In genomic region chr1:55661381-55661780, GRCm38 (mm10) we compare ENCODE assay signal across 15 mouse cellular contexts.
DNase-seq lines count a peak whose midpoint lies in the region; ATAC-seq lines count a peak whose summit lies in the region.
"Had no signal": no experiment of that assay in that cellular context is flagged by ENCODE, and none has a peak within 500 bp of the region (broad histone marks: within the 10 kb centered on the region; RNA-seq: fewer than 3 reads in every experiment).

No protein-coding gene starts in this region.

- H3K9ac ChIP-seq in forebrain, embryonic 14.5 days (ENCODE audit: low read length) = no peak overlapping the region
- H3K9ac ChIP-seq in forebrain, embryonic 12.5 days = no peak overlapping the region
- H3K9ac ChIP-seq in forebrain, embryonic 16.5 days (replicated peaks; ENCODE audit: low read depth, low read length) = no peak overlapping the region
- H3K9ac ChIP-seq: embryonic facial prominence, embryonic 12.5 days had no signal

- H3K9me3 ChIP-seq in forebrain, embryonic 14.5 days (replicated peaks; ENCODE audit: control insufficient read depth, low read length) = no peaks in the 10 kb centered on the region
- no peaks in the 10 kb centered on the region for H3K9me3 ChIP-seq in forebrain, embryonic 12.5 days
- H3K9me3 ChIP-seq in forebrain, embryonic 16.5 days (ENCODE audit: control insufficient read depth, low read length) = no peaks in the 10 kb centered on the region
- no peaks in the 10 kb centered on the region for H3K9me3 ChIP-seq in forebrain, embryonic 10.5 days
- H3K9me3 ChIP-seq: embryonic facial prominence, embryonic 10.5 days; embryonic facial prominence, embryonic 12.5 days had no signal

- no peak overlapping the region for H3K4me3 ChIP-seq in forebrain, embryonic 14.5 days (ENCODE audit: low read depth, low read length)
- H3K4me3 ChIP-seq in forebrain, embryonic 12.5 days (replicated peaks) = no peak overlapping the region
- no peak overlapping the region for H3K4me3 ChIP-seq in forebrain, embryonic 16.5 days (replicated peaks; ENCODE audit: low read length)
- no peak overlapping the region for H3K4me3 ChIP-seq in forebrain, embryonic 10.5 days
- H3K4me3 ChIP-seq: embryonic facial prominence, embryonic 10.5 days; embryonic facial prominence, embryonic 12.5 days had no signal

- WGBS in forebrain, embryonic 14.5 days = 45% methylated on average over 2 of the region's 2 CpGs
- WGBS in forebrain, embryonic 12.5 days = 73% methylated on average over 2 of the region's 2 CpGs
- 31% methylated on average over 2 of the region's 2 CpGs for WGBS in forebrain, embryonic 16.5 days
- 81% methylated on average over 2 of the region's 2 CpGs for WGBS in forebrain, embryonic 10.5 days

- peak overlapping the region; percentile 28; the same call in 1 of the 2 replicates for H3K27ac ChIP-seq in forebrain, embryonic 14.5 days (ENCODE audit: low read depth, low read length)
- no peak overlapping the region for H3K27ac ChIP-seq in forebrain, embryonic 12.5 days
- peak overlapping the region; percentile 47; the same call in 1 of the 2 replicates for H3K27ac ChIP-seq in forebrain, embryonic 16.5 days (ENCODE audit: low read length)
- H3K27ac ChIP-seq in forebrain, embryonic 10.5 days = no peak overlapping the region
- H3K27ac ChIP-seq: embryonic facial prominence, embryonic 10.5 days; embryonic facial prominence, embryonic 12.5 days had no signal

- no peaks in the 10 kb centered on the region for H3K36me3 ChIP-seq in forebrain, embryonic 14.5 days (ENCODE audit: control insufficient read depth, insufficient read depth, low read length)
- no peaks in the 10 kb centered on the region for H3K36me3 ChIP-seq in forebrain, embryonic 12.5 days (replicated peaks)
- no peaks in the 10 kb centered on the region for H3K36me3 ChIP-seq in forebrain, embryonic 16.5 days (ENCODE audit: control insufficient read depth, insufficient read depth)
- H3K36me3 ChIP-seq in forebrain, embryonic 10.5 days (replicated peaks) = no peaks in the 10 kb centered on the region
- H3K36me3 ChIP-seq: embryonic facial prominence, embryonic 10.5 days; embryonic facial prominence, embryonic 12.5 days had no signal

- H3K4me1 ChIP-seq in forebrain, embryonic 14.5 days (ENCODE audit: control insufficient read depth, insufficient read depth, low read length) = peaks cover 21% of the 10 kb centered on the region
- peaks cover 18% of the 10 kb centered on the region for H3K4me1 ChIP-seq in forebrain, embryonic 12.5 days
- H3K4me1 ChIP-seq in forebrain, embryonic 16.5 days (replicated peaks; ENCODE audit: control insufficient read depth, insufficient read depth, low read length) = peaks cover 26% of the 10 kb centered on the region
- peaks cover 20% of the 10 kb centered on the region for H3K4me1 ChIP-seq in forebrain, embryonic 10.5 days
- H3K4me1 ChIP-seq: embryonic facial prominence, embryonic 12.5 days had no signal

- no peak overlapping the region for H3K4me2 ChIP-seq in forebrain, embryonic 14.5 days (ENCODE audit: low read length)
- no peak overlapping the region for H3K4me2 ChIP-seq in forebrain, embryonic 12.5 days
- H3K4me2 ChIP-seq in forebrain, embryonic 16.5 days (ENCODE audit: low read length) = no peak overlapping the region
- H3K4me2 ChIP-seq: embryonic facial prominence, embryonic 12.5 days had no signal

- H3K27me3 ChIP-seq in forebrain, embryonic 14.5 days (replicated peaks; ENCODE audit: control insufficient read depth, insufficient read depth, low read length) = no peaks in the 10 kb centered on the region
- H3K27me3 ChIP-seq in forebrain, embryonic 12.5 days = 0 out of 2 replicates have a peak, but pooled peaks cover 4% of the 10 kb centered on the region
- no peaks in the 10 kb centered on the region for H3K27me3 ChIP-seq in forebrain, embryonic 16.5 days (replicated peaks; ENCODE audit: control insufficient read depth, insufficient read depth, low read length)
- peaks cover 41% of the 10 kb centered on the region for H3K27me3 ChIP-seq in forebrain, embryonic 10.5 days (ENCODE audit: poor library complexity, severe bottlenecking)
- H3K27me3 ChIP-seq: embryonic facial prominence, embryonic 12.5 days had no signal

- no peak for ATAC-seq in forebrain, embryonic 14.5 days
- no peak for ATAC-seq in forebrain, embryonic 12.5 days (ENCODE audit: low FRiP score)
- ATAC-seq in forebrain, embryonic 16.5 days = no peak
- no peak for ATAC-seq in granulocyte monocyte progenitor cell, adult 5-6 weeks (replicated peaks; ENCODE audit: poor library complexity, severe bottlenecking)

- peak; percentile 57 for DNase-seq in forebrain, embryonic 14.5 days (ENCODE audit: low spot score)
- no peak for DNase-seq in forebrain, embryonic 10.5 days (ENCODE audit: extremely low spot score, low spot score)
- DNase-seq: adrenal gland, adult 2 months; adrenal gland, postnatal 10 days; adrenal gland, postnatal 25 days; cerebellum, adult 11-12 months; cerebellum, adult 2 months; cerebellum, adult 9-10 months; cerebellum, postnatal 10 days; cerebellum, postnatal 25 days had no signal

Comparison
In these comparisons a context has a peak if more than half of its experiments do, and no peak if none do; other contexts are left out.
1. H3K27ac ChIP-seq: peak in forebrain, embryonic 14.5 days (single experiment) and forebrain, embryonic 16.5 days (single experiment); none in forebrain, embryonic 12.5 days (single experiment) and forebrain, embryonic 10.5 days (single experiment).